Mouse (Mus musculus) neutrophil, adult 83 days (primary cell): ENCODE data around the gene Emx1. TPM values are rescaled to one million over a fixed set of nuclear protein-coding genes. Genes with fewer than 3 reads are reported as not detected.

Experiments
- total RNA-seq, 2 experiments: library from RNA; stranded (reverse); gene quantifications; one replicate each; pipeline ENCODE4 v1.2.4; 2023

The Emx1 gene
- total RNA-seq = not detected

DNA sequence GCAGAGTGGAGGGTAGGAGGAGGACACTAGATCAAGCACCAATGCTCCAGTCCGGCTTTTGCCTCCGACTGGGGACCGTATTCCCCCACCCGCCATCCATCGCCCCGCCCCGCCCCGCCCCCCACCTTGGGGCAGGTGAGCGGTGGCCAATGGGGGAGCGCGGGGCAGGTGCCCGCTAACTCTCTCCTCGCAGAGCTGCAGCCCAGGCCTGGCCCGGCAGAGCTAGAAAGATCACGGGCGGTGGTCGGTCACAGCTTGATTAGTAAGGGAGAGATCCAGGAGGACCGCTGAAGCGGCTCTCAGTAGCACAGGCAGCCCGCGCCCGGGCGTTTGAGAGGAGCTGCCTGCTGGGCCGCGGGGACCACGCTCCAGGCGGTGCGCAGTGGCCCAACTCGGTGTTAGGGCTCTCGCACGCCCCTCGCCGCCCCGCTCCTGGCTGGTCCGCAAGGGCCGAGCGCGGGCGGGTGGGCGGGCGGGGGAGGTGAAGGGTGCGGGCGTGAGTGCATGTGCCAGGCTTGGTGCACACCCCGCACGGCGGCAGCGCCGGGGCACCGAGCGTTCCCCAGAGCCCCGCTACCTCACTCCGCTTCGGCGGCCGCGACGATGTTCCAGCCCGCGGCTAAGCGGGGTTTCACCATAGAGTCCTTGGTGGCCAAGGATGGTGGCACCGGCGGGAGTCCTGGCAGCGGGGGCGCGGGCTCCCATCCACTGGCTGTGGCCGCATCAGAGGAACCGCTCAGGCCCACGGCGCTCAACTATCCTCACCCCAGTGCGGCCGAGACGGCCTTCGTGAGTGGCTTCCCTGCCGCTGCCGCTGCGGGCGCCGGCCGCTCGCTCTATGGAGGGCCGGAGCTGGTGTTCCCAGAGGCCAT, at the start of gene Emx1:
Gene Emx1 (plus strand): TSS at position 99 of the 872 bp plus-strand sequence.

Other genes starting within 250 kb of the Emx1 start
- gene Exoc6b, start 117.9 kb upstream of the Emx1 start, total RNA-seq = 10 to 100 TPM; 15.0 to 15.6 TPM
- gene Spr, start 49.7 kb upstream of the Emx1 start, total RNA-seq = 1 to 10 TPM; 7.6 to 8.3 TPM
- gene Sfxn5, start 146.0 kb downstream of the Emx1 start, total RNA-seq = 100 to 1,000 TPM in 1 of 2 experiments, 10 to 100 TPM in 1; 85.8 to 113 TPM
- gene Rab11fip5, start 187.2 kb downstream of the Emx1 start, total RNA-seq = 10 to 100 TPM; 15.7 to 19.6 TPM
- gene Noto, start 236.4 kb downstream of the Emx1 start, total RNA-seq = not detected
- gene Smyd5, start 244.6 kb downstream of the Emx1 start, total RNA-seq = 1 to 10 TPM; 8.9 to 9.0 TPM